Mouse (Mus musculus) adrenal gland, postnatal 25 days (tissue): ENCODE results near the gene Arl13b. TPM values are rescaled to one million over a fixed set of nuclear protein-coding genes. Genes with fewer than 3 reads are reported as not detected.

ENCODE experiments used
- DNase-seq: peaks from one replicate; pipeline ENCODE4 v3.0.0; 2021; ENCODE audit warnings: mixed read lengths
- long read RNA-seq: library from polyadenylated mRNA; stranded (forward); transcript quantifications from one replicate; pipeline ENCODE4 v2.0.0, GENCODE M21; 2021
- total RNA-seq: library from RNA; stranded (reverse); gene quantifications from 2 replicates; pipeline ENCODE4 v1.2.3, GENCODE M21; 2021

Gene Arl13b
- total RNA-seq, result 14.2 and 16.1 TPM in 2 replicates
- long read RNA-seq, partial matches to known transcripts, result 4 of 6 reads
- long read RNA-seq, other reads (novel, unspliced or antisense), result 1 of 6 reads

- peak; percentile 87 for DNase-seq
These were observed at the start of gene Arl13b for GRCm38 (mm10) chr16:62846498-62847312. TSS of gene Arl13b (minus strand) at chr16:62847040.

GRCm38 (mm10) chr16:62895824-62896223, 49.0 kb upstream of the Arl13b start:
- no peak for DNase-seq

GRCm38 (mm10) chr16:62874065-62874464, 27.2 kb upstream of the Arl13b start:
- DNase-seq, result no peak

- DNase-seq, result no peak
These were observed 26.3 kb upstream of the Arl13b start for GRCm38 (mm10) chr16:62873180-62873579.

- no peak for DNase-seq
These were observed 25.9 kb upstream of the Arl13b start for GRCm38 (mm10) chr16:62872688-62873117.

GRCm38 (mm10) chr16:62861455-62861854, 14.6 kb upstream of the Arl13b start:
- no peak for DNase-seq

GRCm38 (mm10) chr16:62860140-62860539, 13.3 kb upstream of the Arl13b start:
- DNase-seq, result no peak

- no peak for DNase-seq
These were observed 11.2 kb upstream of the Arl13b start for GRCm38 (mm10) chr16:62858018-62858417.

- no peak for DNase-seq
These were observed 10.7 kb upstream of the Arl13b start for GRCm38 (mm10) chr16:62857498-62857897.

GRCm38 (mm10) chr16:62856273-62856672, 9.4 kb upstream of the Arl13b start:
- no peak for DNase-seq

GRCm38 (mm10) chr16:62855385-62855784, 8.5 kb upstream of the Arl13b start:
- no peak for DNase-seq

GRCm38 (mm10) chr16:62854191-62855068, 7.6 kb upstream of the Arl13b start, which contains the start of gene Pros1:
TSS of gene Pros1 (plus strand) at chr16:62854307.
- DNase-seq, result peak; percentile 76

GRCm38 (mm10) chr16:62853611-62854126, 6.8 kb upstream of the Arl13b start:
- no peak for DNase-seq

GRCm38 (mm10) chr16:62852464-62853252, 5.8 kb upstream of the Arl13b start:
- DNase-seq, result no peak

- no peak for DNase-seq
These were observed 1.5 kb downstream of the Arl13b start for GRCm38 (mm10) chr16:62845341-62845740.

- DNase-seq, result no peak
These were observed 12.7 kb downstream of the Arl13b start for GRCm38 (mm10) chr16:62834016-62834735.

- DNase-seq, result peak; percentile 34
These were observed 14.4 kb downstream of the Arl13b start for GRCm38 (mm10) chr16:62832481-62832880.

GRCm38 (mm10) chr16:62832027-62832426, 14.8 kb downstream of the Arl13b start:
- DNase-seq, result no peak

- DNase-seq, result no peak
These were observed 20.5 kb downstream of the Arl13b start for GRCm38 (mm10) chr16:62826156-62827001.

- no peak for DNase-seq
These were observed 24.4 kb downstream of the Arl13b start for GRCm38 (mm10) chr16:62822472-62822871.
